Mouse (Mus musculus) C2C12 (cell line): ENCODE measurements around the gene Mitd1. TPM values are rescaled to one million over a fixed set of nuclear protein-coding genes. Genes with fewer than 3 reads are reported as not detected.
A peak's percentile ranks its signal among the peaks of the same experiment; 100 is the strongest.

Source experiments
- H3K27me3 ChIP-seq: one replicate; pipeline ENCODE4 v1.6.1; 2011; ENCODE audit not compliant: control insufficient read depth, insufficient read depth, insufficient read length
- H3K36me3 ChIP-seq: one replicate; pipeline ENCODE4 v1.6.1; 2011; ENCODE audit not compliant: control insufficient read depth, insufficient read depth
- H3K4me3 ChIP-seq: one replicate; pipeline ENCODE4 v1.5.1; 2011; ENCODE audit warnings: mild to moderate bottlenecking, control low read depth; ENCODE audit not compliant: poor library complexity, insufficient read depth, severe bottlenecking
- H3K79me2 ChIP-seq: one replicate; pipeline ENCODE4 v1.6.1; 2011; ENCODE audit not compliant: control insufficient read depth, insufficient read depth
- H3K79me3 ChIP-seq: one replicate; pipeline ENCODE4 v1.6.1; 2011; ENCODE audit warnings: low read depth, control low read depth
- H3ac ChIP-seq: one replicate; pipeline ENCODE3; 2011; ENCODE audit warnings: low read depth; ENCODE audit not compliant: control insufficient read depth, insufficient read length
- CEBPB ChIP-seq: IDR thresholded peaks from one replicate; pipeline ENCODE4 v1.6.1; 2011; ENCODE audit warnings: low read depth, mild to moderate bottlenecking, control low read depth, moderate library complexity
- CTCF ChIP-seq: IDR thresholded peaks from one replicate; pipeline ENCODE4 v1.5.1; 2011; ENCODE audit not compliant: control insufficient read depth, insufficient read depth, insufficient read length
- FOSL1 ChIP-seq: IDR thresholded peaks from one replicate; pipeline ENCODE4 v1.8.0; 2011; ENCODE audit warnings: mild to moderate bottlenecking, low read length; ENCODE audit not compliant: poor library complexity, insufficient read depth, severe bottlenecking
- MAX ChIP-seq: IDR thresholded peaks from one replicate; pipeline ENCODE4 v1.6.1; 2011; ENCODE audit warnings: mild to moderate bottlenecking, control low read depth
- MYOD1 ChIP-seq: IDR thresholded peaks from one replicate; pipeline ENCODE4 v1.6.1; 2011; ENCODE audit warnings: low read depth; ENCODE audit not compliant: control insufficient read depth, insufficient read length
- MYOG ChIP-seq: IDR thresholded peaks from one replicate; pipeline ENCODE4 v1.6.1; 2011; ENCODE audit not compliant: control insufficient read depth, insufficient read length; ENCODE audit errors: extremely low read depth
- USF1 ChIP-seq: IDR thresholded peaks from one replicate; pipeline ENCODE4 v1.6.1; 2011; ENCODE audit warnings: low read depth, mild to moderate bottlenecking, control low read depth, moderate library complexity
- polyA plus RNA-seq: library from polyadenylated mRNA; unstranded; fragments of >200 nt; fragmentation: generic; extraction: Trizol; gene quantifications from one replicate; pipeline ENCODE4 v1.2.1, GENCODE M21; 2012; ENCODE audit warnings: missing spikeins

Mitd1 gene
- polyA plus RNA-seq, 1 experiment, result 6.6 TPM

- H3K79me3 ChIP-seq, result no peaks in the 10 kb centered on the region
- no peaks in the 10 kb centered on the region for H3K27me3 ChIP-seq
- H3K4me3 ChIP-seq, result no peak overlapping the region
- TF ChIP-seq CTCF, result peak; percentile 50
- TF ChIP-seq USF1, result no peak
- TF ChIP-seq CEBPB, result no peak
- TF ChIP-seq MYOG, result no peak
- TF ChIP-seq MYOD1, result no peak
- TF ChIP-seq FOSL1, result no peak
- no peak for TF ChIP-seq MAX
- H3ac ChIP-seq, result no peak overlapping the region
- H3K36me3 ChIP-seq, result no peaks in the 10 kb centered on the region
- no peaks in the 10 kb centered on the region for H3K79me2 ChIP-seq
Observed at GRCm38 (mm10) chr1:37867056-37867455, 23.2 kb downstream of the Mitd1 start.

GRCm38 (mm10) chr1:37866286-37866685, 23.9 kb downstream of the Mitd1 start, which contains the start of gene Tsga10:
TSS of gene Tsga10 (minus strand) at chr1:37866429.
- Histone ChIP-seq H3ac (peak within 1 kb of the TSS; percentile 77), H3K27me3 (no peaks in the 10 kb centered on the region), H3K36me3 (no peaks in the 10 kb centered on the region), H3K4me3 (peak within 1 kb of the TSS; percentile 38), H3K79me2 (no peaks in the 10 kb centered on the region), H3K79me3 (no peaks in the 10 kb centered on the region)
- no peak for TF ChIP-seq CEBPB
- no peak for TF ChIP-seq USF1
- no peak for TF ChIP-seq FOSL1
- TF ChIP-seq MYOD1, result no peak
- TF ChIP-seq CTCF, result no peak
- TF ChIP-seq MAX, result no peak
- TF ChIP-seq MYOG, result no peak

- TF ChIP-seq MYOD1 (no peak), MAX (no peak), MYOG (no peak), FOSL1 (no peak), CEBPB (no peak), USF1 (no peak)
- Histone ChIP-seq H3K36me3 (no peaks in the 10 kb centered on the region), H3K79me2 (no peaks in the 10 kb centered on the region), H3K27me3 (no peaks in the 10 kb centered on the region), H3K4me3 (peak overlapping the region; percentile 38), H3K79me3 (no peaks in the 10 kb centered on the region), H3ac (peak overlapping the region; percentile 77)
Observed at GRCm38 (mm10) chr1:37865401-37866215, 24.6 kb downstream of the Mitd1 start.

- Histone ChIP-seq H3K79me2 (no peaks in the 10 kb centered on the region), H3K27me3 (no peaks in the 10 kb centered on the region), H3K79me3 (no peaks in the 10 kb centered on the region), H3ac (peak overlapping the region; percentile 79), H3K36me3 (no peaks in the 10 kb centered on the region), H3K4me3 (peak overlapping the region; percentile 42)
- TF ChIP-seq CTCF (no peak), USF1 (no peak), FOSL1 (no peak), MAX (no peak), CEBPB (no peak), MYOD1 (no peak), MYOG (no peak)
Observed at GRCm38 (mm10) chr1:37864511-37865400, 25.5 kb downstream of the Mitd1 start.

- TF ChIP-seq FOSL1 (no peak), MYOG (no peak), CEBPB (no peak), MYOD1 (no peak), USF1 (no peak), MAX (no peak), CTCF (no peak)
Observed at GRCm38 (mm10) chr1:37850696-37851095, 39.5 kb downstream of the Mitd1 start.

More at GRCm38 (mm10) chr1:37850696-37851095, 39.5 kb downstream of the Mitd1 start:
- Histone ChIP-seq H3ac (no peak overlapping the region), H3K79me2 (no peaks in the 10 kb centered on the region), H3K79me3 (no peaks in the 10 kb centered on the region), H3K36me3 (no peaks in the 10 kb centered on the region), H3K4me3 (no peak overlapping the region), H3K27me3 (no peaks in the 10 kb centered on the region)
